11 mouse cellular contexts compared by ENCODE assay signal in the genomic region with DNA sequence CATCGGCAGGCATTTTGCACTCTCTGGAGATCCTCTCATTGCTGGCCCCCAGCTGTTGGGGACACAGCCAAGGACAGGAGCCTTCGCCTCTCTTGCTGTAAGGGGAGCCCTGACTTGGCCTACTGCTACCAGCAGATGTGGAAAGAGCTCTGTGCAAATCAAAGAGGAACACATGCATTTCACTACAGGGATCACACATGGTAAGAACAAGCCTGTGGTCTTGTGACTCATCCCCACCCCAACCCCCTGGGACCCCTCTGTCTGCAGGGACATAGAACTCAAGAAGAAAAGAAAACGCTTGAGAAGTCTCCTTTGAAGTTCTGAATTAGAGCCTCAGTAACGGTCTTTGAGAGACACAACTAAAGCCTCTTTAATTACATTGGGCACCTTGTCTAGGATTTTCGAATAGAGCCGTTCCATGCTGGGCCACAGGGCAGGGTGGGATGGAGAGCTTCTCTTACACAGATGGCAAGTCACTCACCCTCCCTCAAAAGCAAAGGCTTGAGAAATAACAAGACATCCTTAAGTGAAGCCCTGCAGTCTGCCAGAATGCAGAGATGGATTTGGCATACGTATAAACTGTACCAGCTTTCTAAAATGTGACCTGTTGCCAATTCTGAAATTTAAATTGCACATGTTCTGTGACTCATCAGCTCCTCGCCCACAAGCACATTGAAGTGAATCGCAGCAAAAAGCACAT.
DNase-seq lines count a peak whose midpoint lies in the region; ATAC-seq lines count a peak whose summit lies in the region.
"Had no signal": no experiment of that assay in that cellular context is flagged by ENCODE, and none has a peak within 500 bp of the region (broad histone marks: within the 10 kb centered on the region; RNA-seq: fewer than 3 reads in every experiment).

No protein-coding gene starts in this region.

- H3K9ac ChIP-seq in forebrain, embryonic 14.5 days (ENCODE audit: low read length): no peak overlapping the region
- no peak overlapping the region for H3K9ac ChIP-seq in forebrain, embryonic 11.5 days (ENCODE audit: low read length)

- no peaks in the 10 kb centered on the region for H3K27me3 ChIP-seq in forebrain, embryonic 14.5 days (replicated peaks; ENCODE audit: control insufficient read depth, insufficient read depth, low read length)
- no peaks in the 10 kb centered on the region for H3K27me3 ChIP-seq in forebrain, embryonic 11.5 days (ENCODE audit: control insufficient read depth, insufficient read depth, low read length)

- no peak overlapping the region for H3K4me2 ChIP-seq in forebrain, embryonic 14.5 days (ENCODE audit: low read length)
- H3K4me2 ChIP-seq in forebrain, embryonic 11.5 days (ENCODE audit: low read depth, low read length, severe bottlenecking): no peak overlapping the region

- no peak overlapping the region for H3K27ac ChIP-seq in forebrain, embryonic 14.5 days (ENCODE audit: low read depth, low read length)
- no peak overlapping the region for H3K27ac ChIP-seq in forebrain, embryonic 11.5 days (ENCODE audit: low read depth, low read length)

- no peaks in the 10 kb centered on the region for H3K36me3 ChIP-seq in forebrain, embryonic 14.5 days (ENCODE audit: control insufficient read depth, insufficient read depth, low read length)
- H3K36me3 ChIP-seq in forebrain, embryonic 11.5 days (ENCODE audit: control insufficient read depth, insufficient read depth, low read length): no peaks in the 10 kb centered on the region

- H3K4me1 ChIP-seq in forebrain, embryonic 14.5 days (ENCODE audit: control insufficient read depth, insufficient read depth, low read length): peaks cover 6% of the 10 kb centered on the region; the same call in 1 of the 2 replicates
- no peaks in the 10 kb centered on the region for H3K4me1 ChIP-seq in forebrain, embryonic 11.5 days (replicated peaks; ENCODE audit: control insufficient read depth, insufficient read depth, low read length)

- H3K4me3 ChIP-seq in forebrain, embryonic 14.5 days (ENCODE audit: low read depth, low read length): no peak overlapping the region
- H3K4me3 ChIP-seq in forebrain, embryonic 11.5 days (ENCODE audit: low read depth, low read length): no peak overlapping the region

- no peaks in the 10 kb centered on the region for H3K9me3 ChIP-seq in forebrain, embryonic 14.5 days (replicated peaks; ENCODE audit: control insufficient read depth, low read length)
- no peaks in the 10 kb centered on the region for H3K9me3 ChIP-seq in forebrain, embryonic 11.5 days (ENCODE audit: control insufficient read depth, low read length)

- peak; percentile 66 for DNase-seq in forebrain, embryonic 14.5 days (ENCODE audit: low spot score)
- DNase-seq in forebrain, embryonic 11.5 days (ENCODE audit: low spot score): no peak
- peak; percentile 91 for DNase-seq in brain, adult 2 months (ENCODE audit: low read depth, low spot score)
- DNase-seq in layer of hippocampus, adult 8-10 months (ENCODE audit: low spot score in 2 of 2): peak; percentile 64 to 66
- peak; percentile 52 to 84 for DNase-seq in right cerebral cortex, postnatal 10 days (ENCODE audit: low spot score in 2 of 2)
- DNase-seq in cerebellum, postnatal 10 days: no peak
- no peak for DNase-seq in adrenal gland, postnatal 25 days
- DNase-seq in heart, postnatal 14 days: no peak
- DNase-seq: adrenal gland, adult 8-10 months; gastrocnemius, postnatal 25 days; kidney, postnatal 4 days had no signal

- intact Hi-C loops in heart, postnatal 14 days (cut with DNase I): no loop called here

- whole genome bisulfite sequencing in forebrain, embryonic 14.5 days: 38% methylated on average over 9 of the region's 9 CpGs
- 51% methylated on average over 9 of the region's 9 CpGs for WGBS in forebrain, embryonic 11.5 days

- peak; percentile 48; the same call in 1 of the 2 replicates for ATAC-seq in forebrain, embryonic 14.5 days
- no peak for ATAC-seq in forebrain, embryonic 11.5 days (replicated peaks; ENCODE audit: low FRiP score)

Comparison
In these comparisons a context has a peak if more than half of its experiments do, and no peak if none do; other contexts are left out.
1. DNase-seq: peak in forebrain, embryonic 14.5 days (single experiment), brain, adult 2 months (single experiment), layer of hippocampus, adult 8-10 months (2 of 2) and right cerebral cortex, postnatal 10 days (2 of 2); none in forebrain, embryonic 11.5 days (single experiment), cerebellum, postnatal 10 days (0 of 2), adrenal gland, postnatal 25 days (single experiment) and heart, postnatal 14 days (0 of 2).